Mouse (Mus musculus) bone marrow macrophage, adult 2 months (primary cell): ENCODE measurements around the gene Snx1.

Source experiments
- CTCF ChIP-seq: IDR thresholded peaks from 2 replicates; pipeline ENCODE4 v1.5.1; 2012; ENCODE audit warnings: low read depth, mild to moderate bottlenecking, low read length, moderate library complexity
- POLR2A ChIP-seq: IDR thresholded peaks from 2 replicates; pipeline ENCODE4 v1.6.1; 2012; ENCODE audit warnings: mild to moderate bottlenecking, low read depth, low read length, borderline replicate concordance

DNA sequence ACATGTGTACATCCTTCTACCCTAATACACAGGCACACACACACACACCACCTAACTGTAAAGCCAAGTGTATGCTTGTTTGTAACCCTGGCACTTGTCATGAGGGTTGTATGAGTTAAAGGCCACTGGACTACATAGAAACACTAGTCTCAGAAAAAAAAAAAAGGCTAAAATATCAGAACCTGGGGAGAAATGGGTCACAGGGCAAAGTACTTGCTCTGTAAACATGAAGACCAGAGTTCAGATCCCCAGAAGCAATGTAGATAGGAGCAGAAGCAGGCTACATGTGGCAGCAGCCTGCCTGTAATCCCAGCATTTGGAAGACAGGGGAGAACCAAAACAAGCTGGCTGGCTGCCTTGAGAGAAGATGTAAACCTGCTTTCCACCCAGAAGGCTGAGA is 19.8 kb upstream of the Snx1 start:
- no peak for TF ChIP-seq POLR2A
- no peak for TF ChIP-seq CTCF
